Mouse (Mus musculus): Measurements from ENCODE around the gene Oser1. TPM values are rescaled to one million over a fixed set of nuclear protein-coding genes. Genes with fewer than 3 reads are reported as not detected.

The Oser1 gene
- total and polyA plus RNA-seq, 2 experiments from 2014 or later = 26.6 to 57.3 TPM

DNA sequence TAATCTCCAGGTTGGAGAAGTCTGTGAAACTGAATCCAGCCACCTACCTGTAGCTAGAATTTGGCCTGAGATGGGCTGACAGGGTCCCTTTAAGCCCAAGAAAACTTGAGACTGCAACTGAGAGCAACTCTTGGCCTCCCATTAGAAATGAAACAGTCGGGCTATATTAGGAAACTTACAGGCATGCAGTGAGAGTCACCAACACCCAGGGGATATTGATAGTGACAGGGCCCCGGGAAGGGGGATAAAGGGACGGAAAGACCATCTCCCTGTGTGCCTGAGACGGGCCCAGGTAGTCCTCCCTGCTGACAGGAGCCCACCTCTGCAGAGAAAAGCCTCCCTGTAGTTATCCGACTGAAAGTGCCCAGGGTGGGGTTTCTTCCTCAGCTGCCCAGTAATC, 45.1 kb downstream of the Oser1 start:
- H3K27me3 ChIP-seq (ENCODE audit: insufficient read depth, low read length) = peaks cover 25% of the 10 kb centered on the region
- no peak for ATAC-seq
- H3K27ac ChIP-seq (ENCODE audit: low read depth, low read length) = no peak overlapping the region
- H3K36me3 ChIP-seq (ENCODE audit: insufficient read depth) = no peaks in the 10 kb centered on the region
- DNase-seq = no peak
- no peak overlapping the region for H3K9ac ChIP-seq
- WGBS = 77% methylated on average over 5 of the region's 5 CpGs
- H3K9me3 ChIP-seq (ENCODE audit: low read length) = no peaks in the 10 kb centered on the region
- H3K4me3 ChIP-seq (ENCODE audit: low read depth, low read length) = no peak overlapping the region
- H3K4me1 ChIP-seq (ENCODE audit: insufficient read depth) = no peaks in the 10 kb centered on the region
- H3K4me2 ChIP-seq (ENCODE audit: low read depth) = no peak overlapping the region
- TF ChIP-seq CTCF (IDR thresholded peaks at IDR 0.05; ENCODE audit: low read depth) = no peak

DNA sequence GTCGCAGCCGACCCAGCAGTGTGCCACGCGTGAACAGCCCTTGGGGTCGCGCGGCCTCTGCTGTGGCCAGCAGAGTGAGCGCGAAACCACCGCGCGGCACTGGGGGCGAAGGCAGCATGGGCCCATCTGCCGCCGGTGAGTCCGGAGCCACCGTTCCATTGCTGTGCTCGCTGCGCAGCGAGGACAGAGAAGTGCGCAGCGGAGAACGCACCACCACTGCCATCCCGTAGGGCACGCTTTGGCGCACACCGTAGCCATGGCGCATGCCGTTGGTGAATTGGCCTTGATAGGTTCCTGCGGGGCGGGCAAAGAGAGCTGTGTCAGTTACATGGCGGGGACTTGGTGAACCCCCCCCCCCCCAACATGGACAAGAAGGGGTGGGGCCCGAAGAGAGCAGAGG, 48.4 kb downstream of the Oser1 start:
- ATAC-seq (no peak), DNase-seq (no peak)
- Histone ChIP-seq H3K9ac (no peak overlapping the region), H3K36me3 (ENCODE audit: insufficient read depth) (no peaks in the 10 kb centered on the region), H3K4me1 (ENCODE audit: insufficient read depth) (no peaks in the 10 kb centered on the region), H3K27ac (ENCODE audit: low read depth, low read length) (no peak overlapping the region), H3K9me3 (ENCODE audit: low read length) (no peaks in the 10 kb centered on the region), H3K4me2 (ENCODE audit: low read depth) (no peak overlapping the region), H3K27me3 (ENCODE audit: insufficient read depth, low read length) (peaks cover 25% of the 10 kb centered on the region), H3K4me3 (ENCODE audit: low read depth, low read length) (no peak overlapping the region)
- 50% methylated on average over 33 of the region's 33 CpGs for WGBS
- no peak for TF ChIP-seq CTCF (IDR thresholded peaks at IDR 0.05; ENCODE audit: low read depth)

DNA sequence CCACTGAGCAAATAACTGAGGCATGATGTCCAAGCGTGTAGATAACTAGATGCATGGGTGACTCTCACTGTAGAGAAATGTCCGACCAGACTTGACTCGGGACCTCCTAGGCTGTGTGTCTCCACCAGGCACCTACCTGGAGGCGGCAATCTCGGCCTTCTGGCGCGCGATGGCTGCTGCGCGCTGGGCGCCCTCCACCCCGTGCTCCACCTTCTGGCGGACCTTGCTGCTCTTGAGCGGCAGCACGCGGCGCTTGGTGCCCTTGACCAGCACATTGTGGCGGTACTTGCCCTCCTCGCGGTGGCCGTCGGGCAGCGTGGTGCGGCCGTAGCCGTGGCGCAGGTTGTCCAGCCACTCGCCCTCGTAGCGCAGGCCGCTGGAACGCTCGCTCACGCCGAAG, 49.0 kb downstream of the Oser1 start:
- Histone ChIP-seq H3K9ac (no peak overlapping the region), H3K4me2 (ENCODE audit: low read depth) (no peak overlapping the region), H3K27ac (ENCODE audit: low read depth, low read length) (no peak overlapping the region), H3K36me3 (ENCODE audit: insufficient read depth) (no peaks in the 10 kb centered on the region), H3K4me3 (ENCODE audit: low read depth, low read length) (no peak overlapping the region), H3K9me3 (ENCODE audit: low read length) (no peaks in the 10 kb centered on the region), H3K4me1 (ENCODE audit: insufficient read depth) (no peaks in the 10 kb centered on the region), H3K27me3 (ENCODE audit: insufficient read depth, low read length) (peaks cover 25% of the 10 kb centered on the region)
- 41% methylated on average over 35 of the region's 35 CpGs for WGBS
- ATAC-seq = no peak
- no peak for TF ChIP-seq CTCF (IDR thresholded peaks at IDR 0.05; ENCODE audit: low read depth)
- no peak for DNase-seq

DNA sequence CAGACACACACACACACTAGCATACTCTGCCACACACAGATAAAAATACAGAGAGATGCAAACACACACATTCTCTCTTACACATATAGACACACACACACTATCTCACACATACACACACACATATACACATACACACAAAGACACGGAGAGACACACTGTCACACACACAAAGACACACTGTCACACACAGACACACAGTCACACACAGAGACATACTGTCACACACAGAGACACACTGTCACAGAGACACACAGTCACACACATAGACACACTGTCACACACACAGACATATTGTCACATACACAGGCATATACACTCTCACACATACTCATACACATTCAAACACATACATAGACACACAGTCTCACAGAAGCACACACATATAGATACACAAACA, 51.9 kb downstream of the Oser1 start:
- TF ChIP-seq CTCF (IDR thresholded peaks at IDR 0.05; ENCODE audit: low read depth) = no peak
- Histone ChIP-seq H3K4me1 (ENCODE audit: insufficient read depth) (no peaks in the 10 kb centered on the region), H3K36me3 (ENCODE audit: insufficient read depth) (no peaks in the 10 kb centered on the region), H3K4me2 (ENCODE audit: low read depth) (no peak overlapping the region), H3K9ac (no peak overlapping the region), H3K9me3 (ENCODE audit: low read length) (no peaks in the 10 kb centered on the region), H3K27ac (ENCODE audit: low read depth, low read length) (no peak overlapping the region), H3K27me3 (ENCODE audit: insufficient read depth, low read length) (peaks cover 25% of the 10 kb centered on the region), H3K4me3 (ENCODE audit: low read depth, low read length) (no peak overlapping the region)
- 79% methylated on average over 1 of the region's 1 CpGs for WGBS
- ATAC-seq (no peak), DNase-seq (no peak)

DNA sequence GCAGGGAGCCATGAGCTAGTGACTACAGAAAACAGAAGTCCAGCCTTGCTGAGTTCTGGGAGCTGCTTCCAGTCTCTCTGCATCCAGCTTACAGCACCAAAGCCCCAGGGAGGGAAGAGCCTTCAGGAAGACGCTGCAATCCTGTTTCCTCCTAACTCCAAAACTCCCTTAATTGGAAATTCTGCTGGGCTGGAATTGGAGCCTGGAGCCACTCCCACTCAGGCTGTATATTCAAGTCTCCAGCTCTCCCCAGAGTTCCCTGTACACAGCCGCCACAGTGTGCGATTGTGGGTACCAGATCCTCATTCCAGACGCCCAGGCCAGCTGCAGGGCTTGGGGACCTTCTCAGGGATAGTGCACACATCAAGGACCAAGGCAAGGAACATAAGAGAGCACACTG, 54.3 kb downstream of the Oser1 start:
- ATAC-seq (no peak), DNase-seq (no peak)
- H3K4me2 ChIP-seq (ENCODE audit: low read depth) = no peak overlapping the region
- H3K9ac ChIP-seq = no peak overlapping the region
- TF ChIP-seq CTCF (IDR thresholded peaks at IDR 0.05; ENCODE audit: low read depth) = no peak
- H3K36me3 ChIP-seq (ENCODE audit: insufficient read depth) = no peaks in the 10 kb centered on the region
- H3K4me1 ChIP-seq (ENCODE audit: insufficient read depth) = no peaks in the 10 kb centered on the region
- H3K4me3 ChIP-seq (ENCODE audit: low read depth, low read length) = no peak overlapping the region
- H3K9me3 ChIP-seq (ENCODE audit: low read length) = no peaks in the 10 kb centered on the region
- H3K27ac ChIP-seq (ENCODE audit: low read depth, low read length) = no peak overlapping the region
- H3K27me3 ChIP-seq (ENCODE audit: insufficient read depth, low read length) = peaks cover 5% of the 10 kb centered on the region
- 56% methylated on average over 4 of the region's 4 CpGs for WGBS

DNA sequence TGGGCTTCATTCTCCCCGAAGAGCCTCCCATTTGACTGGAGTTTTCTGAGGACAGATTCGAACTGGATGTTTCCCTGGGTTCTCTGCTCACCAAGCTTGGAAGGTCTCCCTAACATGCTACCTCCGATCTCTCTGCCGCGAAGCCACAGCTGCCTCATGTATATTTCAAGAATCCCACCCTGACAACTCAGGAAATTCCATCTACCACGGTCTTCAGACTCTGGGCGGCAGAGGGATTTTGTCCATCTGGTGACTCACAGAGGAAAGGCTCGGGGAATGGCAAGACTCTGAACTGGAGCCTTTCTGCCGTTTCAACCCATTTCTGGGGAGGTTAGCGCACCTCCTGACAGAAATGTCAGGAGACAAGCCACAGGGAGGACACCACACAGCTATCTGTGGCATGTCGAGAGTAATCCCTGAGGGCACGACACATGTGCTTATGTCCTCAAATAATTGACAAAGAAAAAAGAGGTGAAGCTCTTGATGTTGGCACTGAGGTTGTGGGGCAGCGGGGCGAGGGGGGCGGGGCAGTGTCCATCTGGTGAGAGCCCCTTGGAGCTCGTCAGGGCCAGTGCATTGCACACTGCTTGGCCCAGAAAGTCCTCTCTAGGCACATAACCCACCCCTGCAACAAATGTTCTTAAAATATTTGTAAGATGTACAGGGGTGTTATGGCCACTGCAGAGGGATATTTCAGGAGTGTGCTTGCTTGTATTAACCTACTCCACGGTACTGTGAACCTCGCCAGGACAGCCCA, 59.5 kb downstream of the Oser1 start:
- H3K9me3 ChIP-seq (ENCODE audit: low read length) = no peaks in the 10 kb centered on the region
- no peak for TF ChIP-seq CTCF (IDR thresholded peaks at IDR 0.05; ENCODE audit: low read depth)
- H3K27ac ChIP-seq (ENCODE audit: low read depth, low read length) = no peak overlapping the region
- no peaks in the 10 kb centered on the region for H3K36me3 ChIP-seq (ENCODE audit: insufficient read depth)
- no peak overlapping the region for H3K9ac ChIP-seq
- DNase-seq (no peak), ATAC-seq (no peak)
- H3K27me3 ChIP-seq (ENCODE audit: insufficient read depth, low read length) = no peaks in the 10 kb centered on the region
- no peak overlapping the region for H3K4me3 ChIP-seq (ENCODE audit: low read depth, low read length)
- WGBS = 83% methylated on average over 18 of the region's 18 CpGs
- no peaks in the 10 kb centered on the region for H3K4me1 ChIP-seq (ENCODE audit: insufficient read depth)
- no peak overlapping the region for H3K4me2 ChIP-seq (ENCODE audit: low read depth)

DNA sequence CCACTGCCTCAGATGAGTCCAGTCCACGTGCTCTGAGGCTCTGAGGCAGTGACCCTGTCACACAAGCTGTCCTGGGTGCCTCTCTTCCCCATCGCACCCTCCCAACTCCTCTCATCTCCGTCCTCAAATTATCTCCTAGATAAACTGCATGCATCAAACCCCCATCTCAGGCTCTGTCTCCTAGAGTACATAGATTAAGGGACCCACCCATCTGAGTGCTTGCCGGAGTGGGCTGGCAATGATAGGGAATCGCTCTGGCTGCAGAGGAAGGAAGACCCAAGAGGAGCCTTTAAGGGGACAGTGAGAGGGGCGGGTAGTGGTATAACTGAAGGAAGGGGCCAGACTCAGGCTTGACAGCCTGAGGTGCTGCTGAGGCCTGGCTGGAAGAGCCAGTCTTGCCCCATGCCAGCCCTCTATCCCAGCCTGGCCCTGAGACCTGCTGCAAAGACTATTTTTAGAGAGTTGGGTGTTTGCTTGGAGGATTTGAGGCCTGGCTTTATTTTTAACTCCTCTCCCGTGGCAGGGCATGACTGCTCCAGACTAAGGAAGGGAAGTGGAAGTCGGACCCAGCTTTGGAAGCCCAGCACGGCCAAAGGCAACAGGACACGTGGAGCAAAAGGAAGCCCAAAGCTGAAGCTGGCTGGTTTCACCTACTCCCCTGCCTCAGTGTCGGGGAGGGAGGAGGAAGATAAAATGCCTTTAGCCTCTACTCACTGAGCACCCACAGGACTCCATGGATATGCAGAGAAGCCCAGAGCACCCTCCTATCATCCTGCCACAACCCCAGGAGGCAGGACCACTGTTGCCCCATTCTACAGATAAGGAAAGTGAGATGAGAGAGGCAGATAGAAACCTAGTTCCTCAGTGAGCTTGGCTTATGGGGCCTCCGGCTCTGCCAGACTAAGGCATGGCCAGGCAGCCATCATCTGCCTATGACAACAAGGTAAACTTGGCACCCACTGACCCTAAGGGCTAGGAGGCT, 61.3 kb downstream of the Oser1 start:
- no peak overlapping the region for H3K4me2 ChIP-seq (ENCODE audit: low read depth)
- DNase-seq (no peak), ATAC-seq (no peak)
- no peak for TF ChIP-seq CTCF (IDR thresholded peaks at IDR 0.05; ENCODE audit: low read depth)
- no peak overlapping the region for H3K9ac ChIP-seq
- no peaks in the 10 kb centered on the region for H3K27me3 ChIP-seq (ENCODE audit: insufficient read depth, low read length)
- H3K4me3 ChIP-seq (ENCODE audit: low read depth, low read length) = no peak overlapping the region
- H3K9me3 ChIP-seq (ENCODE audit: low read length) = no peaks in the 10 kb centered on the region
- H3K4me1 ChIP-seq (ENCODE audit: insufficient read depth) = no peaks in the 10 kb centered on the region
- H3K36me3 ChIP-seq (ENCODE audit: insufficient read depth) = no peaks in the 10 kb centered on the region
- WGBS = 80% methylated on average over 12 of the region's 12 CpGs
- H3K27ac ChIP-seq (ENCODE audit: low read depth, low read length) = no peak overlapping the region
